Mouse (Mus musculus) C2C12 (cell line): ENCODE measurements at regions not wholly inside any gene's neighbourhood (a gene's known extent, or its start where the extent isn't known, plus 50 kb on each side); places are given as distances from the start of the nearest gene placed in this dataset.

ENCODE experiments used
- H3K27me3 ChIP-seq: one replicate; pipeline ENCODE4 v1.6.1; 2011; ENCODE audit not compliant: control insufficient read depth, insufficient read depth, insufficient read length
- H3K36me3 ChIP-seq: one replicate; pipeline ENCODE4 v1.6.1; 2011; ENCODE audit not compliant: control insufficient read depth, insufficient read depth
- H3K4me3 ChIP-seq: one replicate; pipeline ENCODE4 v1.5.1; 2011; ENCODE audit warnings: mild to moderate bottlenecking, control low read depth; ENCODE audit not compliant: poor library complexity, insufficient read depth, severe bottlenecking
- H3K79me2 ChIP-seq: one replicate; pipeline ENCODE4 v1.6.1; 2011; ENCODE audit not compliant: control insufficient read depth, insufficient read depth
- H3K79me3 ChIP-seq: one replicate; pipeline ENCODE4 v1.6.1; 2011; ENCODE audit warnings: low read depth, control low read depth
- H3ac ChIP-seq: one replicate; pipeline ENCODE3; 2011; ENCODE audit warnings: low read depth; ENCODE audit not compliant: control insufficient read depth, insufficient read length
- CEBPB ChIP-seq: IDR thresholded peaks from one replicate; pipeline ENCODE4 v1.6.1; 2011; ENCODE audit warnings: low read depth, mild to moderate bottlenecking, control low read depth, moderate library complexity
- CTCF ChIP-seq: IDR thresholded peaks from one replicate; pipeline ENCODE4 v1.5.1; 2011; ENCODE audit not compliant: control insufficient read depth, insufficient read depth, insufficient read length
- FOSL1 ChIP-seq: IDR thresholded peaks from one replicate; pipeline ENCODE4 v1.8.0; 2011; ENCODE audit warnings: mild to moderate bottlenecking, low read length; ENCODE audit not compliant: poor library complexity, insufficient read depth, severe bottlenecking
- MAX ChIP-seq: IDR thresholded peaks from one replicate; pipeline ENCODE4 v1.6.1; 2011; ENCODE audit warnings: mild to moderate bottlenecking, control low read depth
- MYOD1 ChIP-seq: IDR thresholded peaks from one replicate; pipeline ENCODE4 v1.6.1; 2011; ENCODE audit warnings: low read depth; ENCODE audit not compliant: control insufficient read depth, insufficient read length
- MYOG ChIP-seq: IDR thresholded peaks from one replicate; pipeline ENCODE4 v1.6.1; 2011; ENCODE audit not compliant: control insufficient read depth, insufficient read length; ENCODE audit errors: extremely low read depth
- USF1 ChIP-seq: IDR thresholded peaks from one replicate; pipeline ENCODE4 v1.6.1; 2011; ENCODE audit warnings: low read depth, mild to moderate bottlenecking, control low read depth, moderate library complexity

- Histone ChIP-seq H3K79me2 (no peaks in the 10 kb centered on the region), H3K27me3 (no peaks in the 10 kb centered on the region), H3K4me3 (no peak overlapping the region), H3ac (no peak overlapping the region), H3K36me3 (no peaks in the 10 kb centered on the region), H3K79me3 (no peaks in the 10 kb centered on the region)
- TF ChIP-seq MYOG, result no peak
- peak; percentile 68 for TF ChIP-seq FOSL1
- TF ChIP-seq CEBPB, result no peak
- no peak for TF ChIP-seq CTCF
- peak; percentile 81 for TF ChIP-seq MAX
- peak; percentile 96 for TF ChIP-seq MYOD1
- no peak for TF ChIP-seq USF1
Measured at GRCm38 (mm10) chr16:95831566-95832345, 129.9 kb downstream of the Ets2 start.

GRCm38 (mm10) chr16:95827402-95827737, 125.5 kb downstream of the Ets2 start:
- TF ChIP-seq MAX (no peak), FOSL1 (peak; percentile 79)
- Histone ChIP-seq H3K79me3 (no peaks in the 10 kb centered on the region), H3K36me3 (no peaks in the 10 kb centered on the region), H3K4me3 (no peak overlapping the region), H3K27me3 (no peaks in the 10 kb centered on the region), H3ac (no peak overlapping the region), H3K79me2 (no peaks in the 10 kb centered on the region)

GRCm38 (mm10) chr16:95826681-95827401, 125.0 kb downstream of the Ets2 start:
- H3K4me3 ChIP-seq, result no peak overlapping the region
- H3K79me3 ChIP-seq, result no peaks in the 10 kb centered on the region
- H3ac ChIP-seq, result no peak overlapping the region
- peak; percentile 58 for TF ChIP-seq MYOD1
- TF ChIP-seq USF1, result no peak
- peak; percentile 80 for TF ChIP-seq MAX
- no peaks in the 10 kb centered on the region for H3K79me2 ChIP-seq
- H3K27me3 ChIP-seq, result no peaks in the 10 kb centered on the region
- no peaks in the 10 kb centered on the region for H3K36me3 ChIP-seq

- no peaks in the 10 kb centered on the region for H3K79me3 ChIP-seq
- no peaks in the 10 kb centered on the region for H3K79me2 ChIP-seq
- no peaks in the 10 kb centered on the region for H3K27me3 ChIP-seq
- no peaks in the 10 kb centered on the region for H3K36me3 ChIP-seq
- H3K4me3 ChIP-seq, result no peak overlapping the region
- H3ac ChIP-seq, result no peak overlapping the region
- no peak for TF ChIP-seq MYOD1
- TF ChIP-seq CEBPB, result no peak
Measured at GRCm38 (mm10) chr16:95825723-95826122, 123.8 kb downstream of the Ets2 start.

GRCm38 (mm10) chr16:95824720-95825534, 123.1 kb downstream of the Ets2 start:
- TF ChIP-seq MYOG (no peak), USF1 (no peak), CEBPB (no peak), FOSL1 (no peak), CTCF (no peak), MAX (peak; percentile 36), MYOD1 (no peak)
- peak overlapping the region; percentile 15 for H3ac ChIP-seq
- no peaks in the 10 kb centered on the region for H3K27me3 ChIP-seq
- H3K4me3 ChIP-seq, result no peak overlapping the region
- no peaks in the 10 kb centered on the region for H3K79me3 ChIP-seq
- no peaks in the 10 kb centered on the region for H3K36me3 ChIP-seq
- H3K79me2 ChIP-seq, result no peaks in the 10 kb centered on the region

GRCm38 (mm10) chr16:95823803-95824202, 121.9 kb downstream of the Ets2 start:
- Histone ChIP-seq H3K79me3 (no peaks in the 10 kb centered on the region), H3ac (no peak overlapping the region), H3K27me3 (no peaks in the 10 kb centered on the region), H3K36me3 (no peaks in the 10 kb centered on the region), H3K4me3 (no peak overlapping the region), H3K79me2 (no peaks in the 10 kb centered on the region)
- TF ChIP-seq FOSL1, result no peak
- no peak for TF ChIP-seq MYOD1
- TF ChIP-seq CEBPB, result no peak
- no peak for TF ChIP-seq MAX
- no peak for TF ChIP-seq USF1
- no peak for TF ChIP-seq MYOG
- TF ChIP-seq CTCF, result no peak
